Mouse (Mus musculus) monocyte, adult 2 months (primary cell): ENCODE data around the gene Vmn1r129.
"Not testable (repeated sequence)": the region's sequence is repeated elsewhere in the genome, so short reads cannot be mapped to it uniquely, and the experiment has no call there.

Experiments used
- DNase-seq, 2 experiments: peaks; one replicate each; pipeline ENCODE4 v3.0.0; 2022; ENCODE audit warnings: low spot score in 2 of 2, low read depth in 1 of 2

Gene Vmn1r129

GRCm38 (mm10) chr7:21361191-21361590 lies at the start of gene Vmn1r129:
Vmn1r129 (minus strand) TSS chr7:21361291.
- not testable (repeated sequence) for DNase-seq

GRCm38 (mm10) chr7:21349073-21349472 lies 12.0 kb downstream of the Vmn1r129 start, which contains the start of gene Vmn1r128:
Vmn1r128 (plus strand) TSS chr7:21349373.
- not testable (repeated sequence) for DNase-seq

GRCm38 (mm10) chr7:21319761-21320160 lies 41.3 kb downstream of the Vmn1r129 start, which contains the start of gene Vmn1r127:
Vmn1r127 (minus strand) TSS chr7:21319861.
- not testable (repeated sequence) for DNase-seq
